Mouse (Mus musculus) gastrocnemius, adult 18-20 months (tissue): ENCODE measurements at regions not wholly inside any gene's neighbourhood (a gene's known extent, or its start where the extent isn't known, plus 50 kb on each side); places are given as distances from the start of the nearest gene placed in this dataset.

ENCODE experiments used
- DNase-seq: peaks from one replicate; pipeline ENCODE4 v3.0.0; 2021; ENCODE audit warnings: low spot score

- no peak for DNase-seq
Observed at GRCm38 (mm10) chr2:105454353-105454752, 55.2 kb upstream of the Rcn1 start.

GRCm38 (mm10) chr2:105454836-105455235, 55.7 kb upstream of the Rcn1 start:
- no peak for DNase-seq

GRCm38 (mm10) chr2:105458643-105459042, 59.5 kb upstream of the Rcn1 start:
- DNase-seq = no peak

GRCm38 (mm10) chr2:105459512-105459911, 60.4 kb upstream of the Rcn1 start:
- DNase-seq = no peak

- DNase-seq = no peak
Observed at GRCm38 (mm10) chr2:105465630-105466029, 66.5 kb upstream of the Rcn1 start.

- no peak for DNase-seq
Observed at GRCm38 (mm10) chr2:105468930-105469329, 69.8 kb upstream of the Rcn1 start.

- DNase-seq = no peak
Observed at GRCm38 (mm10) chr2:105476028-105476677, 77.0 kb upstream of the Rcn1 start.

GRCm38 (mm10) chr2:105481990-105482592, 83.0 kb upstream of the Rcn1 start:
- no peak for DNase-seq

- DNase-seq = no peak
Observed at GRCm38 (mm10) chr2:105484496-105484895, 85.4 kb upstream of the Rcn1 start.

- no peak for DNase-seq
Observed at GRCm38 (mm10) chr2:105485286-105485685, 86.2 kb upstream of the Rcn1 start.

- no peak for DNase-seq
Observed at GRCm38 (mm10) chr2:105495796-105496195, 96.7 kb upstream of the Rcn1 start.

- DNase-seq = no peak
Observed at GRCm38 (mm10) chr2:105504197-105504596, 105.1 kb upstream of the Rcn1 start.

GRCm38 (mm10) chr2:105505554-105505953, 106.4 kb upstream of the Rcn1 start:
- DNase-seq = no peak

GRCm38 (mm10) chr2:105507160-105507559, 108.0 kb upstream of the Rcn1 start:
- DNase-seq = no peak

GRCm38 (mm10) chr2:105510816-105511215, 111.7 kb upstream of the Rcn1 start:
- no peak for DNase-seq

GRCm38 (mm10) chr2:105511690-105512089, 112.6 kb upstream of the Rcn1 start:
- DNase-seq = no peak

GRCm38 (mm10) chr2:105514226-105514625, 115.1 kb upstream of the Rcn1 start:
- no peak for DNase-seq

GRCm38 (mm10) chr2:105514881-105515280, 115.8 kb upstream of the Rcn1 start:
- DNase-seq = no peak

- DNase-seq = no peak
Observed at GRCm38 (mm10) chr2:105515326-105515725, 116.2 kb upstream of the Rcn1 start.

GRCm38 (mm10) chr2:105516267-105517133, 117.4 kb upstream of the Rcn1 start:
- DNase-seq = no peak

GRCm38 (mm10) chr2:105521841-105522240, 122.7 kb upstream of the Rcn1 start:
- no peak for DNase-seq

- DNase-seq = peak; percentile 7
Observed at GRCm38 (mm10) chr2:105523297-105523802, 124.2 kb upstream of the Rcn1 start.
